Mouse (Mus musculus) liver, embryonic 14.5 days (tissue): Measurements from ENCODE around the gene Nthl1. TPM values are rescaled to one million over a fixed set of nuclear protein-coding genes. Genes with fewer than 3 reads are reported as not detected.

Source experiments
- ATAC-seq: fragments of 200-750 bp; cut with Nextera tagmentation; 2 replicates; pipeline ENCODE4 v1.8.0; 2017; ENCODE audit warnings: moderate number of reproducible peaks, mild to moderate bottlenecking, moderate library complexity; ENCODE audit not compliant: insufficient read depth
- DNase-seq, 3 experiments: peaks; one replicate each; pipeline ENCODE4 v3.0.0-alpha.2; 2012 to 2013; ENCODE audit warnings: low read depth in 3 of 3, low spot score in 3 of 3
- H3K27ac ChIP-seq: fragments of 300-500 bp; sonication (generic); 2 replicates; pipeline ENCODE4 v1.5.1; 2014; ENCODE audit warnings: moderate library complexity, mild to moderate bottlenecking, control low read depth, inconsistent platforms
- H3K27me3 ChIP-seq: fragments of 300-500 bp; sonication (generic); 2 replicates; pipeline ENCODE4 v1.6.1; 2014; ENCODE audit warnings: mild to moderate bottlenecking, low read length, moderate library complexity; ENCODE audit not compliant: control insufficient read depth, insufficient read depth
- H3K36me3 ChIP-seq: fragments of 300-500 bp; sonication (generic); replicated peaks from 2 replicates; pipeline ENCODE4 v1.6.1; 2014; ENCODE audit warnings: low read depth; ENCODE audit not compliant: control insufficient read depth, insufficient read depth
- H3K4me1 ChIP-seq, 2 experiments: fragments of 200-500 bp in 1 of 2; fragments of 300-500 bp in 1 of 2; sonication (generic) in 1 of 2; replicated peaks; 2 replicates each; pipeline ENCODE4 v1.6.1; 2012 to 2014; ENCODE audit warnings: antibody characterized with exemption in 1 of 2, inconsistent platforms in 1 of 2, low read length in 1 of 2; ENCODE audit not compliant: control insufficient read depth in 2 of 2, insufficient read depth in 2 of 2
- H3K4me2 ChIP-seq: fragments of 300-500 bp; sonication (generic); 2 replicates; pipeline ENCODE4 v1.6.1; 2014; ENCODE audit warnings: low read depth, mild to moderate bottlenecking, control low read depth, moderate library complexity
- H3K4me3 ChIP-seq, 2 experiments: fragments of 200-500 bp in 1 of 2; fragments of 300-500 bp in 1 of 2; sonication (generic) in 1 of 2; 2 replicates each; pipeline ENCODE4 v1.5.1; 2012 to 2014; ENCODE audit warnings: low read depth in 2 of 2, low read length in 2 of 2, mild to moderate bottlenecking in 2 of 2, control low read depth in 1 of 2, inconsistent platforms in 1 of 2, moderate library complexity in 1 of 2; ENCODE audit not compliant: insufficient read depth in 1 of 2
- H3K9ac ChIP-seq: fragments of 300-500 bp; sonication (generic); replicated peaks from 2 replicates; pipeline ENCODE4 v1.6.1; 2014; ENCODE audit warnings: mild to moderate bottlenecking, control low read depth, moderate library complexity
- H3K9me3 ChIP-seq: fragments of 300-500 bp; sonication (generic); 2 replicates; pipeline ENCODE4 v1.6.1; 2016; ENCODE audit warnings: low read length, mixed read lengths; ENCODE audit not compliant: control insufficient read depth
- CTCF ChIP-seq: IDR thresholded peaks from 2 replicates; pipeline ENCODE4 v1.5.1; 2016; ENCODE audit warnings: antibody characterized with exemption, low read depth, control low read depth
- EP300 ChIP-seq: IDR thresholded peaks from 2 replicates; pipeline ENCODE4 v1.6.1; 2016; ENCODE audit warnings: antibody characterized with exemption, low read depth
- WGBS: fragments of 180-500 bp; shearing (Covaris S2); extraction: QIAGEN DNeasy Blood & Tissue Kit; methylation state at CpG from one replicate; pipeline ENCODE4 v1.1.7; 2014; ENCODE audit not compliant: insufficient replicate concordance; 5-methylcytosine and 5-hydroxymethylcytosine counted together
- polyA plus RNA-seq, 2 experiments: library from polyadenylated mRNA; depleted of rRNA in 1 of 2; stranded (reverse) in 1 of 2; unstranded in 1 of 2; fragments of >200 nt; fragmentation: Nextera tagmentation in 1 of 2; extraction: Ambion mirVana in 1 of 2; gene quantifications; 2 replicates each; pipeline versions ENCODE4 v1.2.1 to v1.2.3; 2012 to 2014

The Nthl1 gene
- polyA plus RNA-seq, 2 experiments, result 5.9 to 6.2 TPM

DNA sequence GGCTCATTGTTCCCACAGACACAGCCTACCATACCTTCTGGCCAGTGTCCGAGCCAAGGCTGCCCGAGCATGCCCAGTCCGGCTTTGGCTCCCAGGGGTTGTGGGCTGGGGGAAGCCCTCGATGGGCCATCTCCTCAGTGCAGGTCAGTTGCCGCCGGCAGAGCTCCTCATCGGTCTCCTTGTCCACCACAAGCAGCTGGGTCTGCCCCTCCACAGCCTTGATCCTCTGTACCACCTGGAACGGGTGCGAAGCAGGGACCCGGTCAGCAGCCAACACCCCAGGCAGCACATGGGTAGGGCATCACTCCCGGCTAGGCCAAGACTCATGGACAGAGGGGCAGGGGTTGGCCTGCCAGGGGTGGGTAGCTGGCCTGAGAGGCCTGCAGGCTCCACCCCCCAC is 15.0 kb downstream of the Nthl1 start:
- DNase-seq, result no peak
- Histone ChIP-seq H3K4me2 (no peak overlapping the region), H3K4me3 (no peak overlapping the region), H3K27ac (no peak overlapping the region), H3K36me3 (no peaks in the 10 kb centered on the region), H3K9me3 (no peaks in the 10 kb centered on the region), H3K27me3 (peaks cover 33% of the 10 kb centered on the region), H3K4me1 (peaks cover 0 to 16% of the 10 kb centered on the region in 2 experiments; a peak in 3 of 4 replicates), H3K9ac (no peak overlapping the region)
- WGBS, result 62% methylated on average over 11 of the region's 11 CpGs
- TF ChIP-seq EP300, result no peak
- no peak for TF ChIP-seq CTCF
- ATAC-seq, result no peak

- Histone ChIP-seq H3K27me3 (peaks cover 33% of the 10 kb centered on the region), H3K9me3 (no peaks in the 10 kb centered on the region), H3K4me1 (peaks cover 0 to 15% of the 10 kb centered on the region in 2 experiments; a peak in 3 of 4 replicates), H3K4me3 (no peak overlapping the region; a peak in 1 of 4 replicates), H3K4me2 (peak overlapping the region; percentile 51), H3K36me3 (no peaks in the 10 kb centered on the region), H3K27ac (no peak overlapping the region), H3K9ac (no peak overlapping the region)
- DNase-seq (no peak), ATAC-seq (no peak)
- WGBS, result 65% methylated on average over 10 of the region's 10 CpGs
- TF ChIP-seq CTCF, result no peak
- no peak for TF ChIP-seq EP300
Observed at GRCm38 (mm10) chr17:24648731-24649377, 16.4 kb downstream of the Nthl1 start.

DNA sequence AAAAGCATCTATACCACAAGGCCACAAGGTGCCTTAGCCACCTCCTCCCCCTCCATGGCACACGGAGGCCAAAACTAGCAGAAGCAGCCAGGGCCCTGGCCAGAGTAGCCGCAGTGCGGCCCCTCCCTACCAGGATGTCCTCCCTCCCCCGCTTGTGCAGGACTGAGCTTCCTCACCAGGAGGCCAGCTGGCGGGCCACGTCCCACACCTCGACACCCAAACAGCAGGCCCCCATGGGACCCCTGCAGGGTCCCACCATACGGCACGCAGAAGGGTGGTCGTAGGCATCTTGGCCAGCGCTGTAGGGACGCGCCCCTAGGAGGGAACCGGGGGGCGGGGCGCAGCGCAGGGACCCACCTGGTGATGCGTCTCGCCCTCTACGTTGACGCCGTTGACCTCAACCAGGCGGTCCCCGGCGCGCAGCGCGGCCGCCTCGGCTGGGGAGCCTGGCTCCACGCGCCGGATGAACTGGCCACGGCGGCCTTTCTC is 17.1 kb downstream of the Nthl1 start:
- WGBS, result 1% methylated on average over 34 of the region's 35 CpGs
- Histone ChIP-seq H3K4me3 (peak overlapping the region; percentile 51 to 62), H3K9me3 (no peaks in the 10 kb centered on the region), H3K4me2 (peak overlapping the region; percentile 51), H3K4me1 (peaks cover 0 to 12% of the 10 kb centered on the region in 2 experiments; a peak in 3 of 4 replicates), H3K27ac (no peak overlapping the region), H3K36me3 (no peaks in the 10 kb centered on the region), H3K27me3 (peaks cover 33% of the 10 kb centered on the region), H3K9ac (no peak overlapping the region; the same call in 1 of the 2 replicates)
- no peak for TF ChIP-seq EP300
- TF ChIP-seq CTCF, result no peak
- DNase-seq (no peak), ATAC-seq (0 out of 2 replicates have a peak, but pooled peaks have one; percentile 6)

- H3K9ac ChIP-seq, result no peak within 1 kb of the TSS; the same call in 1 of the 2 replicates
- H3K9me3 ChIP-seq, result no peaks in the 10 kb centered on the region
- no peak for DNase-seq
- WGBS, result under 1% methylated on average over 41 of the region's 41 CpGs
- H3K4me3 ChIP-seq, result peak within 1 kb of the TSS; percentile 51 to 62
- peak; percentile 48; the same call in 1 of the 2 replicates for ATAC-seq
- H3K36me3 ChIP-seq, result no peaks in the 10 kb centered on the region
- H3K4me1 ChIP-seq, result peaks cover 0 to 8% of the 10 kb centered on the region in 2 experiments; a peak in 2 of 4 replicates
- H3K27me3 ChIP-seq, result peaks cover 33% of the 10 kb centered on the region
- no peak for TF ChIP-seq CTCF
- no peak for TF ChIP-seq EP300
- H3K4me2 ChIP-seq, result peak within 1 kb of the TSS; percentile 51
- no peak within 1 kb of the TSS for H3K27ac ChIP-seq
Observed at GRCm38 (mm10) chr17:24650070-24650616, 17.7 kb downstream of the Nthl1 start, which contains the start of gene Slc9a3r2. Gene Slc9a3r2, minus strand, starts transcription at chr17:24650327.

GRCm38 (mm10) chr17:24650766-24651165 is 18.3 kb downstream of the Nthl1 start:
- peaks cover 33% of the 10 kb centered on the region for H3K27me3 ChIP-seq
- H3K4me1 ChIP-seq, result peaks cover 0 to 4% of the 10 kb centered on the region in 2 experiments; a peak in 1 of 4 replicates
- 64% methylated on average over 4 of the region's 4 CpGs for WGBS
- H3K9ac ChIP-seq, result no peak overlapping the region
- no peak for TF ChIP-seq CTCF
- no peak for TF ChIP-seq EP300
- ATAC-seq (no peak), DNase-seq (no peak)
- no peak overlapping the region for H3K27ac ChIP-seq
- no peaks in the 10 kb centered on the region for H3K9me3 ChIP-seq
- no peak overlapping the region for H3K4me2 ChIP-seq
- H3K36me3 ChIP-seq, result no peaks in the 10 kb centered on the region
- H3K4me3 ChIP-seq, result no peak overlapping the region
